Mouse (Mus musculus) kidney, adult 18-20 months (tissue): Measurements from ENCODE around the gene Pgam2.
"Not testable (repeated sequence)": the region's sequence is repeated elsewhere in the genome, so short reads cannot be mapped to it uniquely, and the experiment has no call there.

Experiments used
- DNase-seq: peaks from one replicate; pipeline ENCODE4 v3.0.0; 2021

Pgam2 gene

DNA sequence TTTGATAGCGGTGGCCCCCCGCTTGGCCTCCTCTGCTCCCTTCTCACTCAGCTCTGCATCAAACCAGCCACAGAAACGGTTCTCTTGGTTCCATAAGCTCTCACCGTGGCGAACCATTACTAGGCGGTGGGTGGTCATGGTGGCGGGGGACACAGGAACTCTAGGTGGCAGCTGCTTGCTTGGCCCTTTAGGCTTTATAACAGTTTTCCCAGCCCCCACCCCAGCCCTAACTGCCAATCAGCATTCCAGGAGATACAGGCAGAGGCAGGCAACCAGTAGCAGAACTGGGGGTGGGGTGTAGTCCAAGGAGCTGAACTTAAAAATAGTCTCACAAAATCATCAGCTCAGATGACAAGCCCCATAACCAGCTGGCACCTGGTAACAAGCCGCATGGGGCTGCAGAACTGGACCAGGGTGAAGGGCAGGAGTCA is at the start of gene Pgam2:
Pgam2 (minus strand) TSS at position 183 of the 431 bp plus-strand sequence.
- no peak for DNase-seq

DNA sequence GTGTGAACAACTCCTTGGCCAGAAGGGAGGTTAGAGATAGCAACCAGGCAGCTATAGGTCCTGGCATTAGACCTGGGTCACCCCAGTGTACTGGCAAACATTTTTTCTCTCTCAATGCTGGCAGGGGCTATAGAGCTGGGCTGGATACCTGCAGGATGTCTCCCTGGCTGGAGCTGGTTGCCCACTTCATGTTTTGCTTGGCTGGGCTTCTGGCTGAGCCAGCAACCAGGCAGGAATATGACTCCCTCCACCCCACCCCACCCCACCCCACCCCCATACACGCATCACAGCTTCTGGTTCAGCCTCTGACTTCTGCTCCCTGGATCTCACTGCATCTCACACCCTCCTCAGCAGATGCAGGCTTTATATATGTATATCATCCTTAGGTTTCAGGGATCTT is 48.8 kb upstream of the Pgam2 start:
- no peak for DNase-seq

DNA sequence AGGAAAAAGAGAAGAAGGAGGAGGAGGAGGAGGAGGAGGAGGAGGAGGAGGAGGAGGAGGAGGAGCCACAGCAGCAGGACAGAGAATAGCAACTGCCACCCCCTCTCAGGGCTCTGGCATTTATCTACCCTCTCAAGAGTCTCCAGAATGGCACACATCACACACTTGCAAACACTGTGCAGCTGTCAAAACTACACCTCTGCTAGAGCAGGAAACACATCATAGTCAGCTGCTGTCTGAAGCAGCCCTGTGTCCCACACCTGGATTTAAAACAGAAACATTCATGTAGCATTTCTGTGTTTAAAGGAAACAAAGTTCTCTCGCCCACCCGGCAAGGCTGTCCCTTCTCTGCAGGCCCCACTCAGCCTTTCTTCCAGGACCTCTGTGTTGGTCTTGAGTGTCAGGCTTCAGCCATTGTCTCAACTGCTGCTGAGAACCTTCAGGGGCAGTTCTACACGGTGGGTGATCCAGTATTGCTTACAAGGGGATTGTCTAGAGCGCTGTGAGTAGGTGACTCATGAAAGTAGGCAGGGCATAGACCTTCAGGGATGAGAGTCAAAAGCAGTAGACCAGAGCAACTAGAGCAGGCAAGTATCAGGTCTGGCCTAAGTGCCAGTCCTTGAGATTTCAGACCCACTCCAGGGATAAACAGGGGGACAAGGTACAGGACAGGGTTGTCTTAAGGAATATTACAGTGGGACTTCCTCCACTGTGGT is 47.6 kb upstream of the Pgam2 start:
- DNase-seq, result no peak

DNA sequence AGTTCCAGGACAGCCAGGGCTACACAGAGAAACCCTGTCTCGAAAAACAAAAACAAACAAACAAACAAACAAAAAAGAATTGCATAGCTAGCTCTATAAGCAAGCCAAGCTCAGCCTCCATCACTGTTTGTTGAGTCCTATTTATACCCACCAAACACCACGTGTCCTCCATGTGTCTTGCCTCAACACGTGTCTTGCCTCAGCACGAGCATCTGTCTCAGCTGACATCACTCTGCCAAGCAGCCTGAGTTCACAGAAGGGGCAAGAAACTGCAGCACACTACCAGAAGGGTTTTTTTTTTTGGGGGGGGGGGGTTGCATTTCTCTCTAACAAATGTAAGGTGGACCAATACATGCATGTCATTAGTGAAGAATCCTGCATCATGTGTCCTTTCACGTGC is 46.9 kb upstream of the Pgam2 start:
- no peak for DNase-seq

DNA sequence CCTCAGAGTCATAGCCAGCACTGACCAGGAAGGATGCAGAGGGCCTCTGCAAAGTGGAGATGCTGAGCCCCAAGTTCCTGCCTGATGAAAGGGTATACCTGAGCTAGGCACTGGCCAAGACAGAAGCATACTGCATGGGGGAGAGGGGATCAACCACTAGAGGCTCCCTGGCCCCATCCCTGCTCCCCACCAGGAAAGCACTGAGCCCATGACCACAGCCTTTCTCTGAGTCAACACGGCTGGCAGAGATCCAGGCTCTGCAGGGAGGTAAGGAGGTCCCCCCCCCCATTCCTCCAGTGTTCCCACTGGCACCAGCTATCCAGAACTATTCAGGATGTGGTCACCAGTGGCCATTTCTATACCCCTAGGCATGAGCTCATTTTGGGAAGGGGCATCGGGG is 45.8 kb upstream of the Pgam2 start:
- no peak for DNase-seq

DNA sequence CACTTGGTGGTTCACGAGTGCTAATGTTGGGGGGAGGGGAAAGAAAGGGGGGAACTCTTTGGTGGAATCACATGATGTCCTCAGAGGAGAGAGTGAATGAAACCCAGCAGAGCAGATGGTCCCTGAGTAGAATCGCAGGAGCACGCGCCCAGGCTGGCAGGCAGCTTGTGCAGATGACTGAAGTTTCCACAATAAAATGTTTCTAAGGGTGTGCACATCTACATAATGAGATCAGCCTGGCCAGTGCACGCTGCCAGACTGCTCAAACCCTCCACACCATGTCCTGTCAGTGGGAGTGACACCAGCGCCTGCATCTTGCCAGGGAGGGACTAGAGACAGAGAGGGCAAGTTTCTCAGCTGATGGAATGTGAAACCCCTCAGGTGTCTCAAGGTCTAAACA is 45.2 kb upstream of the Pgam2 start:
- DNase-seq, result no peak

DNA sequence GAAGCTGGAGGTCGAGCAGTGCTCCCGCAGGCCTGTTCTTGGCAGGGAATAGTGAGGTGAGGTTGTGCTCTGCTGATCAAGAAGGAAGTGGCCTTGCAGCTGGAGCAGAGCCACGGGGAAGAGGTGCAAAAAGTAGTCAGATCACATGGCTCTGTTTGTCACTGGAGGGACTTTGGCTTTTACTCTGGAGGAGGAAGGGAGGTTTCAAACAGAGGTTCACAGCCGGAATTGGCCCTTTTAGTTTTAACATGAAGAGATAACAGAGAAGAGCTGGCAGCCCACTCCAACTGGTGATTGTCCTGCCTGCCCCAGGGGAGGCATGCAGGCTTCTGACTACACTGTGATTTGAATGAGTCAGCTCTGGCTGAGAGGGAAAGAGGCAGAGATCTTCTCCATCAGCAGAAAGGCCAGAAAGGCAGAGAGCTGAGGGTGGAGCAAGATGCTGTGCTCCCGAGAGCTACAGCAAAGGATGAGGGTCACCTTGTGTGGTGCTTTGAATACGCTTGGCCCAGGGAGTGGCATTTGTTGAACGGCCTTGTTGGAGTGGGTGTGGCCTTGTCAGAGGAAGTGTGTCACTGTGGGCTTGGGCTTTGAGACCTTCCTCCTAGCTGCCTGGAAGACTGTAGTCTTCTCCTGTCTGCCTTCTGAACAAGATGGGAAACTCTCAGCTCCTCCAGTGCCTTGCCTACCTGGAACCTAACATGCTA is 43.3 kb upstream of the Pgam2 start:
- peak; percentile 80 for DNase-seq

DNA sequence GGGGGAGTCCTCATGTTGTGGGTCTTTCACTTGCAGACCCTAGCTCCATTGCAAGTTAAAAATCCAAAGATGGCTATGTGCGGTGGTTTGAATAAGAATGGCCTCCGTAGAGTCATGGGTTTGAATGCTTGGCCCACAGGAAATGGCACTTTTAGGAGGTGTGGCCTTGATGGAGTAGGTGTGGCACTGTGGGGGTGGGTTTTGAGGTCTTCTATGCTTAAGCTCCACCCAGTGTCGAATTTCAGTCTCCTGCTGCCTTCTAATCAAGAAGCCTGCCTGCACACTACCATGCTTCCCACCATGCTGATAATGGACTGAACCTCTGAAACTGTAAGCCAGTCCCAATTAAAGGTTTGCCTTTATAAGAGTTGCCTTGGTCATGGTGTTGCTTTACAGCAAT is 39.6 kb upstream of the Pgam2 start:
- DNase-seq, result no peak

DNA sequence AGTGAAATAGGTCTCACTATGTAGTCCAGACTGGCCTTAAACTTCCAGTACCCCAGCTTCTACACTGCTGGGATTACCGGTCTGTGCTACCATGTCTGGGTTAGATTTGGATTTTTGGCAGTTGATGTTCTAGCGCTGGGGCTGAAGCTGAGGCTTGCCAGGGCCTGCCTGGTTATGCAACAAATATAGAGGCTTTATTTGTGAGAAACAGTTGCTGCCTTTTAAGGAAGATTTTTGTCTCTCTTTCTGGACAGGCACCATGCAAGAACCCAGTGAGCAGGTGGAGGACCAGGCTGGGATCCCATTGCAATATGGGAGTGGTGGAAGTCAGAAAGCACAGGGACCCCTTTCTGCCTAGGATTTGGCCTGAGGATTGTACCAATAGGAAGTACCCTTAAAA is 38.2 kb upstream of the Pgam2 start:
- no peak for DNase-seq

DNA sequence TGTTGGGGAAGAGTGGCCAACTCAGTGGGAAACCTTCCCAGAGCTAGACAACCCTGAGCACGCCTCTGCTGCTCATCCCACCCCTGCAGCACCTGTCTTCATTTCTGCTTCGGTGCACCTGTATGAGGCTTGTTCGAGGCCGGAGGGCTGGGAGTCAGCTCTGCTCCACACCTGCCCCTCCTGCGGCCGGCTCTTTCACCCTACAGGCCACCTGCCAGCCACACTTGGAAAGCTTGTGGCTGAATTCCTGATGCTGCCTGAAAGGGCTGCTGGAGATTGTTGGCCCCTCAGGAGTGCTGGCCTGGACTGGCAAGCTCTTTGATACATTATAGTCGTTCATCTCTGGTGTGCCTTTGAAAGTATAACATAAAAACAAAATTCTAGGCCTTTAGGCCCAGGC is 36.8 kb upstream of the Pgam2 start:
- no peak for DNase-seq

DNA sequence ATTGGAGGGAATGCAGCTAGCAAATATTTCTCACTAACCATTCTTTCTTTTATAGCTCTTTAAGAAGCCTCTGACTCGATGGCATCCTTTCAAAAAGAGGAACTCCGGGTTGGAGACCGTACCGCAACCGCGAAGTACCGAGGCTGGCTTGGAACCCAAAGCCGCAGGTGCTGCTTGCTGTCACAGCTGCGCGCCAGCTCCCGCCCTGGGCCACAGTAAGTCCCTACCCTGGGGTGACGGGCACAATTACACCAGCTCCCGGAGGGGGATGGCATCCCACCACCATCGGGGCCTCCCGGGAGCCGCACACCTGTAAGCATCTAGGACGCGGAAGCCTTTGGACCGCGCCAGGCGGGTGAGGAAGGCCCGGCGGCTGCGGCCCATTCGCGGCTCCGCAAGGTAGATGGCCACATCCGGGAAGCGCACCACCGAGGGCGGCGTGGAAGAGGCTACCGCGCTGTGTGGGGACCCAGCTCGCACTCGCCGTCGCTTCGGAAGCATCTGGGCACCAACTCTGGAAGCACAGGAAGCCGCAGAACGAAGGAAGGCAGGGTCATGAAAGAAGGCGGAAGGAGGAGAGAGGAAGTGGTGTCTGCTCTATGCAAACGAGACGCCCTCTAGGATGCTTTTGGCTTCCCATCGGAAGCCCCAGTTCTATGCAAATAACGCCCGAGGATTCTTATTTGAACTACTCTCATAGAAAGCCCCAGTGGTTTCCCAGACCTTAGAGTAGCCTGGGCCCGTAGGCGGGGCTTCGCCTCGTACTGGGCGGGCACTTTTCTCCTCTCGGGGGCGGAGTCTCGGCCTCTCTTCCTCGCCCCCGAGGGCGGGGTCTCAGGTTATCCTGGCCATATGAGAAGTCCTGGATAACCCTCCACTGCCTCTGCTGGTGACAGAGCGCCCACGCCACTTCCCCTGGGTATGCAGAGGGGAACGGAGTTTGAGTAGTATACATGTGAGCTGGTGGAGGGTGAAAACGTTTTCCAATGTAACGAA is 34.0 kb upstream of the Pgam2 start, which contains the start of gene Polm:
Polm (minus strand) TSS at position 766 of the 996 bp plus-strand sequence.
- DNase-seq, result peak; percentile 96

DNA sequence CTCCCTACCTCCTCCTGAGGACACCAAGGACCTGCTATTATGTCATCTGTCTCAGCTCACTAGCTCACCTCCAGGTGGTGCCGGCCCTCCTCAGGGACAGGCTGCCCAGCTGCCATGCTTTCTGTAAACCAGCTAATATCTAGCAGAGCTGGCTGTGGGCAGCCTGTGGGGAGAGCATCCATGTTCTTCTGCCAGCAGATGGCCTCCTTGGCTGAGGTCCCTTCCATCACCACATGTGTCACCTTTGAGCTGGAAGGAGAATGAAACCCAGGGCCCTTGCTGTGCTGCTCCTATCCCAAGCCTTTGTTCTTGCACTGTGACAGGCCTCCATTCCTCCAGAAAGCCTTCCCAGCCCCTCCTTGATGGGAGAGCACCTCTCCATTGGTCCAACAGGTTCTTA is 32.6 kb upstream of the Pgam2 start:
- no peak for DNase-seq

DNA sequence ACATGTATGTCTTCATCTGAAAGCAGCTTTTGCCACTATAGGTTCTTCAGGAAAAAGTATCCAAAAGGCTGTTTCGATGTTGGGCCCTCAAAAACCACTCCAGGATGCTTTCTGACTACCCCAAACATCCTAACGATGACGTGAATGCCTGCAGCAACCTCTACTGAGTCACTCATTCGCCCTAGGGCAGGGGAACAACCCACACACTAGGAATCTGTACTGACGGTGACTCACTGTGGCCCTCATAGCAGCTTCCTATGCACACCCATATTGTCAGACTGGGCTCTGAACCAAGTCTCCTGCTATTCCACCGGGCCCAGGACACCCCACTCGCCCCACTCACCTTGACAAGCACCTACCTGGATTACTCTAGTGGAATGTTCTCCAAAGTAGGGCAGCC is 31.5 kb upstream of the Pgam2 start:
- DNase-seq, result no peak

DNA sequence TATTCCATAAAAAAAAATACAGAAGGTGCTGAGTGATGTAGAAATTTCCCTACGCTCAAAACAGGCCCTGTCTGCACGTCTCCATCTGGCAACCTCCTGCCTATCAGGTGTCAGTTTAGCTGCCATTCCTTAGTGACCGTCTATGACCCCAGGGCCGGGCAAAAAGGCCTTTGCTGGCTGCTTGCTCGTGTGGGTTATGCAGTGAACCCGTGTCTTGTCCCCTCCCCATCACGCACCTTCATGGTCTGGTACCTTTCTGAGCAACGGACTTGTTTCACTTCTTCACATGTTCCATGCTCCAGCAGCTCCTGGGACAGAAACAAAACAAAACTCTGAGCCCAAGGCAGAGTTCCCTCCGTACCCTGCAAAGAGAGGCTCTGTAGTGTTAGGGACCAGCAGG is 31.0 kb upstream of the Pgam2 start:
- no peak for DNase-seq

DNA sequence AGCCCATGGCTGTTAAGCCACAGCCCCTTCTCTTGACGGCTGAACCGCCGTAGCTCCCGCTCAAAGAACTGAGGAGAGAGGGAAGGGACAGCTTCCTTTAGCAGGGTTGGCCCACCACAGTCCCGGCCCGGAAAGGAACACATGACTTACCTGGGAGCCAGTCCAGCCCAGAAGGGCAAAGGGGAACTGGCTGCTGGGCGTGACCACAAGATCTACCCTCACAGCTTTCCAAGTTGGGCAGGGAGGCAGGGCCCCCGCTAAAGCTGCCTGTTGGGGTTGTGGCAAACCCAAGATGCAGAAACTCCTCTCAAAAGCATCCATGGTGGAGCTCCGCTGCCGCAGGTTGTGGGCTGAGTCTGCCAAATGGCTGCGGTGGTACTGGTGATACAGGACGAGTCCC is 25.8 kb upstream of the Pgam2 start:
- no peak for DNase-seq

DNA sequence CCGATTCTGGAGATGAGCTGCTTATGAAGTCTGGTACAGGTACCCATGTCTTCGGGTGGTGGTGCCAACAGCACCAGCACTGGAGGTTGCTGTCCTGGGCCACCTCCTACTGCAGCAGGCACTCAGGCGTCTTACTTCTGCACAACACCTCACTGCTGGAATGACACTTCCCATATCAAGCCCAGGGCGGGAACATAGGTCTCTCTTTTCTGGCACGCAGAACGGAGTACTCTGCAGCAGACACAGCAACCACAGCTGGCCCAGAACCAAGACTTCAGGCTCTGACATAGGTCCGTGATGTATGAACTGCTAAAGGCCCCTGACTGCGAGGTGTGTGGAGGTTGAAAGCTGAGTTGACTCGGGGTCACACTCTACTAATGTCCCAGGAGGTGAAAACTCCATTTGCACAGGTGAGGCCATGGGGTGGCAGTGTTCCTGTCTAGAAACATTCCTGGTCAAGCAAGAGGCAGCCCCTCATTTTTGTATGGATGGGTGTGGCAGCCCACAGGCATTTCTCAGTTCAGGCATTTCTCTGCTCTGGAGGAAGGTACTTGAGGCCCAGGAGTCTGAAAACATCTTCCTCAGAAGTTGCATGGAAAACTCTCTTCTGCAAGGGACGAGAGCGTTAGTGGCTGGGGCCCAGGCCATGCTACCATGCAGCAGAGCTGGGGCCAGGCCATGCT is 25.1 kb upstream of the Pgam2 start:
- DNase-seq, result no peak

DNA sequence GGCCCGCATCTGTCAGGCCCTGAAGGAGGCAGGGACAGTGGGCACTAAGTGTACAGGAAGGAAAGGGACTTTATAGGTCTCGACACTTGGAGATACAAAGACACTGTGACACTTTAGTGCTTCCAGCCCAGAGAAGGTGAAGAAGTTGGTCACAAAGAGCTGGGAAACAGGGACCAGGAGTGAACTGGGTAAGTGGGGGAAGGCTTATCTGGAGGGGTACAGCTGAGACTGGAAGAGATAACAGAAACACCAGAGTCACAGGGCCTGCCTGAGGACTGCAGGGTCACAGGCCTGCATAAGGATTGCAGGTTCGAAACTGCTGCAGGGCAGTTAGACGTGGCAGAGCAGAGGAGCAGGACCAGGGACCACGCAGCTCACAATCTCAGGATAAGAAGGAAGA is 24.4 kb upstream of the Pgam2 start:
- DNase-seq, result no peak

DNA sequence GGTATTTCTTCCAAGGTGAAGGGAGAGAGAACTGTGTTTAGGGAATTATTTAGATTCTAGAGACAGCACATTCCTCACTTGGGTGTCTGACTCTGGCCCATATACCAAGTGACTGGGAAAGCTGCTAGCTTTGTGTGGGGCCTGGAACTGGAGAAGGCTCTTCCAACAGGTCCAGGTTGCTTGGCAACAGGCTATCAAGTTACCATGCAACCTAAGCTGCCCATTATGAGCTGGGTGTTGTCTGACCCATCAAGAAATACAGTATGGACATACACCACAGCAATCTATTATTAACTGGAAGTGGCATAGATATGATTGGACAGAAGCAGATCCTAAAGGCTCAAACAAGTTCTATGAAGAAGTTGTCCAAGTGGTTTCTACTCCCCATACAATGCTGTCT is 21.9 kb upstream of the Pgam2 start:
- no peak for DNase-seq

DNA sequence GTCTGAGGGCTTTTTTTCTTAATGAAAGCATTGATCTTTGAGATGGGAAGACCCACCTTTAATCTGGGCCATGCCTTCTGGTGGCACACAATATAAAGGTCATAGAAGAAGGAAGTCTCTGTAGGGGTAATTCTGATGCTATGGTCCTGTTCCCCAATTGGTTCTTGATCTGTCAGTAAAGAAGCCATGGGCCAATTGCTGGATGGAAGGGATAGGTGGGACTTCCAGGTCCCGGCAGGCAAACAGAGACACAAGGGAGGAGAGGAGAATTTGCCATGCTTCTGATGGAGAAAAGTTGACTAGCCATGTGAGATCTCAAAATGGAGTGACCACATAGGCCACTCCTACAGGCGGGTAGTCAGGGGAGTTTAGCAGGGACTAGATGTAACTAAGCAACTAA is 15.7 kb upstream of the Pgam2 start:
- no peak for DNase-seq

DNA sequence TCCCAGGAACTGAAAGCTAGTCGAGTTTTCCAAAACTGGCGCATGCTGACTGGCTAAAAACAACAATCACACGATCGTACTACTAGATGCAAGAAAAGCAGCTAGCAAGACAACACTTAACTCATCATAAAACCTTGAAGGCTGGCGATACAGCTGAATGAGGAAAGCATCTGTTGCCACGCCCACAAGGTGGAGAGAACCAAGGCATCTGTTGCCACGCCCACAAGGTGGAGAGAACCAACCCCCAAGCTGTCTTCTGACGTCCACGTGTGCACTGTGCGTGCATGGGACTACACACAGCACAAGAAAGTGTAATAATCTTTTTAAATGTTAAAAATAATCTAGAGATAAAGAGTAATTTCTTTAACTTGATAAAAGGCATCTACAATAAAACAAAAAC is 9.8 kb upstream of the Pgam2 start:
- no peak for DNase-seq

DNA sequence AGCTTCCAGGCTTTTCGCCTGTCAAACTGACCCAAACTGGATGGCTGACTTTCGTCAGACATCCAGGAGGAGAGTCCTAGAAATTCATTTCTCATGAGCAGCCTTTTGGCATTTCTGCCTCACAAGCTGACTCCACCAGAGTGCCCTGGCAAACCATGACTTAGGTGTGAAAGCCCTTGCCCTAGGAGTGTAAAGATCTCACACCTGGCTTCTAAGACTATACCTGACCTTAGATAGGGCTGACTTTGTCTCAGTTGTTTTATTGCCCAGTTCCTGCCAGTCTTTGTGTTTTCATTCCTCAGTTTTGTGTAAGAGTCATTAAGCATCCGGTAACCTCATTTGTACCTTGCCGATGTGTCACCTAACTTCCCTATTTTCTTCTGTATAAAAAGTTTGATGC is 6.0 kb upstream of the Pgam2 start:
- not testable (repeated sequence) for DNase-seq

DNA sequence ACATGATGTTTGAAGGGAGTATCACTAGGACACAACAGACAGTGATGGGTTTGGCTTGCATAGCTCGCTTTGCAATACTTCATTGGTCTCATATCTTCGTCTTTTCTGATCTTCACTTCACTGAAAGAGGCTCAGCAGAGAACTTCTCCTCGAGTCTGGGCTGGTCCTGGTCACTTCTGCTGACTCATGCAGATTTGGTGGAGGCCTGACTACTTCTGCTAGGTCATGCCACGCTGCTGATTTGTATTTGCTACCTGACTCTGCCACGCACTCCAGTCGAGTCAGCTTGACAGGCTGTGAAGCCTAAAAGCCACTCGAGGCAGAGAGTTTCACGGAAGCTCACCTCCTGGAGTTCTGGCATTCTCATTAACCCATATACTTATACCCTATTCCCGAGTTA is 4.4 kb upstream of the Pgam2 start:
- no peak for DNase-seq

DNA sequence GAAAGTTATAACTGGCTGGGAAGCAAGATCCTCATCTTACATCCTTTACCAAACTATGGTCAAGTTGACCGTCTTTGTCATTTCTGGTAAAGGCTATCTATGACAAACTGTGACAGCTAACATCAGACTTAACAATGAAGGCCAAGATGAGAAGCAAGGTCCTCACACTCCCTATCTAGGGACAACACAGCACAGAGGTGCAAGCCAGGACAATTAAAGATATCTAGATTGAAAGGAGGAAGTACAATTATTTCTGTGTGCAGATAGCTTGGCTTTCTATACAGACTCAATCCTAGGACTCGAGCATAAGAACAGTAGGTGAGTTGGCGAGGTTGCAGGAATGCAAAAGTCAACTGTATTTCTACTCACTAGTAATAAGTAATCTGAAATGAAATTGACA is 2.2 kb upstream of the Pgam2 start:
- DNase-seq, result no peak
